Mouse (Mus musculus) brain, embryonic 14.5 days (tissue): ENCODE measurements around the gene Smyd4. TPM values are rescaled to one million over a fixed set of nuclear protein-coding genes. Genes with fewer than 3 reads are reported as not detected.

Source experiments
- DNase-seq: peaks from one replicate; pipeline ENCODE4 v3.0.0-alpha.2; 2011; ENCODE audit warnings: low read depth
- CTCF ChIP-seq: fragments of 200-500 bp; IDR thresholded peaks from 2 replicates; pipeline ENCODE4 v1.5.1; 2012; ENCODE audit warnings: inconsistent platforms, mild to moderate bottlenecking, moderate library complexity, borderline replicate concordance; ENCODE audit not compliant: insufficient read depth, insufficient read length; ENCODE audit errors: extremely low read depth
- POLR2A ChIP-seq: fragments of 200-500 bp; IDR thresholded peaks from 2 replicates; pipeline ENCODE4 v1.6.1; 2012; ENCODE audit warnings: mild to moderate bottlenecking, inconsistent platforms, borderline replicate concordance; ENCODE audit not compliant: poor library complexity, insufficient read depth, insufficient read length, severe bottlenecking; ENCODE audit errors: extremely low read depth
- polyA plus RNA-seq: library from polyadenylated mRNA; depleted of rRNA; stranded (reverse); fragments of >200 nt; gene quantifications from 2 replicates; pipeline ENCODE4 v1.2.3, GENCODE M21; 2012; rRNA removed

Gene Smyd4
- polyA plus RNA-seq, 1 experiment, result 9.9 TPM

DNA sequence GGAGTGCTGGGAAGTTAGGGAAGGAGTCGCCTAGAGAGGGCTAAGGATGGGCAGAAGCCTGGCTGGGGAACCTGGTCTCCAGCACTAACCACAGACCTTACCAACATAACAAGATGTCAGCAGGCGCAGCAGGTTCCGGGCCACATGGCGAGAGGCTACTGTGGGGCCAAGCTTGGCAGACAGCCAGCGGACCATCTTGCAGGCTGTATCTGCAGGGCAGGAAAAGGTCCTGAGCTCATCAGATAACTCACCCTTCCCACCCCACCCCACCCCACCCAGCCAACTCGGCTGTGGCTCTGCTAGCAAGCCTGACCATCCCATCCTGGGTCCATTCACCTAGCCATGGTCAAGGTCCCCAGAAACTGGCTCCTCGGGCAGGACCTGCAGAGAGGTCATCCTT, 101.5 kb downstream of the Smyd4 start:
- TF ChIP-seq CTCF (no peak), POLR2A (no peak)
- no peak for DNase-seq

DNA sequence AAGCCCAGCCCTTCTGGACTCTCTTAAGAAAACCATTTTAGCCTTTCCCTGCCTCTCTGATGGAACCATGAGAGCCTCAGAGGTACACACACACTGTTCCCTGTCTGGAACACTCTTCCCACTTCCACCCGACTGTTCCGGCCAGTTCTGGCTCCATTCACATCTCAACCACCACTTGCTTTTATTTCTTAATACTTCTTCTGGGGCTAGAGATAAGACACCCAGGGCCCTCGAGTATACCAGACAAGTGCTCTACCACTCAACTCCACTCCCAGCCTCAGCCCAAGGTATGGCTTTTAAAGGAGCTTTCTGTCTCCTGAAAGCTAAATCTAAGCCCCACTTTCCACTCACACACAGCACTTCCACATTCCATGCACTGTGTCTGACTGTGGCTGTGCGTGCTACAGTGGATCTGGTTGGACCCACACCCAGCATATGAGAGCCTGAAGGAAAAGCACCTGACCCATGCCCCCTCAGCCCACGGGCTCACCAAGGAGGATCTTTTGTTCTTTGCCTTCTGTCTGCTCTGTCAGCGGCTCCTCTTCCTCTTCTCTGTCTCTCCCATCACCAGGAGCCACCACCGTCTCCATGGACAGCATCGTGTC, 102.2 kb downstream of the Smyd4 start:
- TF ChIP-seq POLR2A (no peak), CTCF (no peak)
- DNase-seq, result no peak

DNA sequence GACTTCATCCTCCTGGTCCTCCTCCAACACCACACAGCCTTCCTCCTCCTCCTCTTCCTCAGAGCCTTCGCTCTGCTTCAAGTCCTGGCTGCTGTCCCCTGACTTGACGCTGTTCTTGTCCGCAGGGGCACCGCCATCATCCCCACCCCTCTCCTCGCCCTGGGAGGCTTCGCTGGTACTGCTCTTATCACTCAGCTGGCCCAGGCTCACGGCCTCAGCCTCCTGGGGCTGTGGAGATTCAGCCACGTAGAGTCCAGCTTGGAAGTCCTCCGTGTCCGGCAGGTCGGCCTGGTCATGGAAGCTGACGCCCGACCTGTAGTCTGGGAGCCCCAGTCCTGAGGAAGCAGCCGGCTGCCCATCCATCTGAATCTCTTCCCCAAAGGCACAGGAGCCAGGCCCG, 102.7 kb downstream of the Smyd4 start:
- TF ChIP-seq CTCF, result no peak
- TF ChIP-seq POLR2A, result no peak
- DNase-seq, result no peak

DNA sequence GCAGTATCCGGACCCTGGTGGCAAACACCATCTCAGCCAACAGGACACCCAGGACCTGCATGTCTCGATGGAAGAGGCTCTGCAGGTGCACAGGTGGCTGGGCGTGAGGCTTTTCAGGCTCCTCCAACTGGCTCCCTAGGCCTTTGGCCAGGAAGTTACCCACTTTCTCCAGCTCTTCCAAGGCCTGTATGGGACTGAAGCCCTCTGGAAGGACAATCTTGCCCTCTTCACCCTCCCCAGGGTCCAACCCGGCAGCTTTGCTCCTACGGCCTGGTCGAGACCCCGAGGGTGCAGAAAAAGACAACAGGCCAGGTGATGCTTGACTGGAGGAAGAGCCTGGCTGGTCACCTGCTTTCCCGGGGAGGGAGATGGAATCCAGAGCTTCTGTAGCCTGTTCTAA, 103.8 kb downstream of the Smyd4 start:
- no peak for TF ChIP-seq POLR2A
- TF ChIP-seq CTCF, result no peak
- DNase-seq, result no peak

DNA sequence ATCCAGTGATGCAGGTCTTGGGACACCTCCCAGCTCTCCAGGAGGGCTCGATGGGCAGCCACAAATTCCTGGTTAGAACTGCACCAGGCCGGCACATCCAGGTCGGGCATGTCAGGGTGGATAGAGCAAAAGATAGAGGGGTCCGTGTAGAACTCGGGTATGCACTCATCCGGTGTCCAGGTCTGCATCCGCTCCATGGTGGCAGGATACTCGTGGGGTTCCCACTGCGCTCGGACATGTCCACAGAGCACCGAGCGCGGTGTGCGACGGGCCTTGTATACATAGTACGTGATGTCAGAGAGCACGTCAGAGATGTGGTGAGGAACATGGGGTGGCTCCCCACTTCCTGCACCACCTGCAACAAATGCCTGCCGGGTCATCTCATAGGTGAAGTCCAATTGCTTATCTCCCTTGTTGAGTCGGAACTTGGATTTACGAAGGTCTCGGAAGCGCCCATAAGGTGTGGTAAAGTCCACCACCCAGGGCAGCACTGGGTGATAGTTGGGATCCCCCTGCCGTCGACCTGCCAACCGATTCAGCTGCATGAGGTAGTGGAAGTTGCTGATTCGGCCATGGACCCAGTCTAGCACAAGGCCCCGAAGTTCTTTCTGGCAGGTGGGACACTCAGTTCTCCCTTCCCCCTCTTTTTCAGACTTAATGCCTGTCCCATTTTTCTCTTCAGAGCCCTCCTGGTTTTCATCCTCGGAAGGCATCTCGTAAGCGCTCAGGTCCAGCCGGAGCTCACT, 104.8 kb downstream of the Smyd4 start:
- no peak for DNase-seq
- TF ChIP-seq POLR2A, result no peak
- TF ChIP-seq CTCF, result no peak

DNA sequence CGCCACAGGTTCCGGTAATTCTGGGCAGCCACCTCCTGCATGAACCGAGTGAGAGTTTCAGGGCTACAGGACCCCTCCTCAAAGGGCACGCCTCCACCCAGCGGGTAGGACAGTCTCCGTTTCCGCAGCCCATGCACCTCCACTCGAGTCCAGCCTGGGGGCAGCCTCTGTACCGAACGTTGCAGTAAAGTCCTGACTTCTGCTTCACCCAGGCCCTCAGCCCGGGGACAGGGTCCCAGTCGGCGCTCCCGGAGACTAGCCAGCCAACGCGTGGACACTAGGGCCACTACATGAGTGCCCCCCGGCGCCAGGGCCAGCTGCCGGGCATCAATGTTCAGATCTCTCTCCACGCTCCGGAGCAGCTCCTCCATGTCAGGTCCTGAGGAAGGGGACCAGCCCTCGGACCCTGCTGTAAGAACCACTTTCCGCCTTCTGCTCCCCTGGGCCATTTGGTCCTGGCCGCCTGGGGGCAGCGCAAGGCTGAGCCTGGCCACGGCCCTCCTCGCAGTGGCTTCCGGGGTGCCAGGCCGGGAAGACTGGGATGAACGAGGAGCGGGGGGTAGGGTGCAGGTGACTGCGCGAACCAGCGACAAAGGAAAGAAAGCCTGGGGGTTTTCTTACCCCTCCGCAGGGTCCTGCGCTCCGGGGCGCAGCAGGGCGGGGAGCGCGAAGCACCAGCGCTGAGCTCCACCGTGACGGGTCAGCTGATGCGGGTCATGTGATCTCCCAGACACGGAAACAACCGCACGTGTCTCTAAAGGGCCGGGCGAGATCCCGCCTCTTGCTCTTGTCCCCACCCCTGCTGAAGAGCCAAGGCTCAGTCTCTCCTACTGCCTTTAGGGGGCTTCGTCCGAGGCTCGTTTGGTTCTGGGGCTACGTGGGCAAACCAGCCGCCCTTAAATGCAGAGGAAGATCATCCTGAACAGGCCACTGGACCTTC, 106.0 kb downstream of the Smyd4 start, which contains the start of gene Wdr81:
Wdr81 (minus strand) TSS at position 727 of the 940 bp plus-strand sequence.
- TF ChIP-seq POLR2A (0 out of 2 replicates have a peak, but pooled peaks have one; percentile 11), CTCF (peak; percentile 46; the same call in 1 of the 2 replicates)
- DNase-seq, result peak; percentile 94

Other genes starting within 250 kb of the Smyd4 start
- gene Hic1, start 178.9 kb upstream of the Smyd4 start, polyA plus RNA-seq, result 8.3 and 11.7 TPM in 2 replicates
- gene Ovca2, start 169.6 kb upstream of the Smyd4 start, polyA plus RNA-seq, result 20.0 and 23.8 TPM in 2 replicates
- gene Dph1, start 157.2 kb upstream of the Smyd4 start, polyA plus RNA-seq, result 19.3 and 23.9 TPM in 2 replicates
- 6.6 and 12.1 TPM in 2 replicates for gene Rtn4rl1, start 154.7 kb upstream of the Smyd4 start, polyA plus RNA-seq
- 49.2 and 53.3 TPM in 2 replicates for gene Rpa1, start 109 bp upstream of the Smyd4 start, polyA plus RNA-seq
- 10.3 and 34.7 TPM in 2 replicates for gene Serpinf1, start 74.3 kb downstream of the Smyd4 start, polyA plus RNA-seq
- 0.21 and 0.25 TPM in 2 replicates for gene Serpinf2, start 91.2 kb downstream of the Smyd4 start, polyA plus RNA-seq
- 9.2 and 13.4 TPM in 2 replicates for gene Wdr81, start 106.3 kb downstream of the Smyd4 start, polyA plus RNA-seq
- gene Tlcd2, start 113.3 kb downstream of the Smyd4 start, polyA plus RNA-seq, result 1.5 and 1.6 TPM in 2 replicates
- 144 and 156 TPM in 2 replicates for gene Prpf8, start 138.4 kb downstream of the Smyd4 start, polyA plus RNA-seq
- 1.0 and 1.5 TPM in 2 replicates for gene Rilp, start 161.7 kb downstream of the Smyd4 start, polyA plus RNA-seq
- gene Scarf1, start 165.1 kb downstream of the Smyd4 start, polyA plus RNA-seq, result 5.3 and 5.9 TPM in 2 replicates
- gene Slc43a2, start 183.3 kb downstream of the Smyd4 start, polyA plus RNA-seq, result 28.4 and 32.4 TPM in 2 replicates
- 109 and 130 TPM in 2 replicates for gene Pitpna, start 239.7 kb downstream of the Smyd4 start, polyA plus RNA-seq